ENCODE assay signal across 8 mouse cellular contexts in genomic region chr4:35099865-35100780, GRCm38 (mm10). TPM values are rescaled to one million over a fixed set of nuclear protein-coding genes. Genes with fewer than 3 reads are reported as not detected.
DNase-seq lines count a peak whose midpoint lies in the region; ATAC-seq and TF ChIP-seq lines count a peak whose summit lies in the region.

No protein-coding gene starts in this region.

- intact Hi-C loops in heart, postnatal 36 days (cut with DNase I) = no loop called here

- peak; percentile 90 for DNase-seq in NIH3T3 (ENCODE audit: low read depth)
- peak; percentile 51 for DNase-seq in cerebellum, adult 9-10 months
- peak; percentile 79 for DNase-seq in forebrain, postnatal 0 days
- peak; percentile 75 to 77 for DNase-seq in heart, postnatal 36 days
- DNase-seq in layer of hippocampus, adult 18-20 months (ENCODE audit: low spot score in 2 of 2) = peak; percentile 73 to 81
- DNase-seq in liver, postnatal 0 days = peak; percentile 86
- peak; percentile 91 for DNase-seq in stomach, postnatal 0 days (ENCODE audit: low spot score)

- 8% methylated on average over 29 of the region's 29 CpGs for WGBS in forebrain, postnatal 0 days
- 9% methylated on average over 29 of the region's 29 CpGs for WGBS in liver, postnatal 0 days (ENCODE audit: insufficient replicate concordance)
- WGBS in neural tube, embryonic 13.5 days = 9% methylated on average over 29 of the region's 29 CpGs
- 10% methylated on average over 29 of the region's 29 CpGs for WGBS in stomach, postnatal 0 days

- no peaks in the 10 kb centered on the region for H3K36me3 ChIP-seq in forebrain, postnatal 0 days (ENCODE audit: insufficient read depth)
- no peaks in the 10 kb centered on the region for H3K36me3 ChIP-seq in liver, postnatal 0 days (replicated peaks; ENCODE audit: insufficient read depth, low read length)
- no peaks in the 10 kb centered on the region for H3K36me3 ChIP-seq in neural tube, embryonic 13.5 days
- H3K36me3 ChIP-seq in stomach, postnatal 0 days (ENCODE audit: control insufficient read depth, insufficient read depth, low read length) = no peaks in the 10 kb centered on the region

- peak; percentile 48; the same call in 1 of the 2 replicates for TF ChIP-seq EP300 in liver, postnatal 0 days (IDR thresholded peaks at IDR 0.05; ENCODE audit: low read depth)
- no peak for TF ChIP-seq EP300 in stomach, postnatal 0 days (optimal IDR thresholded peaks at IDR 0.05)

- no peaks in the 10 kb centered on the region for H3K27me3 ChIP-seq in forebrain, postnatal 0 days (ENCODE audit: insufficient read depth, low read length)
- H3K27me3 ChIP-seq in liver, postnatal 0 days (ENCODE audit: insufficient read depth, low read length) = no peaks in the 10 kb centered on the region
- no peaks in the 10 kb centered on the region for H3K27me3 ChIP-seq in neural tube, embryonic 13.5 days
- no peaks in the 10 kb centered on the region for H3K27me3 ChIP-seq in stomach, postnatal 0 days (ENCODE audit: control insufficient read depth, insufficient read depth, low read length)

- H3K4me3 ChIP-seq in forebrain, postnatal 0 days (ENCODE audit: low read depth, low read length) = peak overlapping the region; percentile 41
- H3K4me3 ChIP-seq in liver, postnatal 0 days (ENCODE audit: low read depth, low read length) = peak overlapping the region; percentile 26
- peak overlapping the region; percentile 33 for H3K4me3 ChIP-seq in neural tube, embryonic 13.5 days
- peak overlapping the region; percentile 12 for H3K4me3 ChIP-seq in stomach, postnatal 0 days (ENCODE audit: low read depth, low read length)

- peak overlapping the region; percentile 66 for H3K4me2 ChIP-seq in forebrain, postnatal 0 days (ENCODE audit: low read depth)
- peak overlapping the region; percentile 70 for H3K4me2 ChIP-seq in liver, postnatal 0 days (ENCODE audit: low read depth, low read length)
- peak overlapping the region; percentile 60 for H3K4me2 ChIP-seq in neural tube, embryonic 13.5 days
- H3K4me2 ChIP-seq in stomach, postnatal 0 days (replicated peaks; ENCODE audit: low read depth) = peak overlapping the region; percentile 49

- no peaks in the 10 kb centered on the region for H3K9me3 ChIP-seq in forebrain, postnatal 0 days (ENCODE audit: low read length)
- no peaks in the 10 kb centered on the region for H3K9me3 ChIP-seq in liver, postnatal 0 days (ENCODE audit: low read length)
- no peaks in the 10 kb centered on the region for H3K9me3 ChIP-seq in neural tube, embryonic 13.5 days
- no peaks in the 10 kb centered on the region for H3K9me3 ChIP-seq in stomach, postnatal 0 days (ENCODE audit: control insufficient read depth, low read length)

- no peak for TF ChIP-seq CTCF in forebrain, postnatal 0 days (IDR thresholded peaks at IDR 0.05; ENCODE audit: low read depth)
- TF ChIP-seq CTCF in liver, postnatal 0 days (IDR thresholded peaks at IDR 0.05; ENCODE audit: low read depth) = no peak
- TF ChIP-seq CTCF in stomach, postnatal 0 days (IDR thresholded peaks at IDR 0.05; ENCODE audit: low read depth) = no peak

- peak; percentile 96 for ATAC-seq in forebrain, postnatal 0 days
- peak; percentile 57 for ATAC-seq in liver, postnatal 0 days
- ATAC-seq in neural tube, embryonic 13.5 days (ENCODE audit: low read depth) = peak; percentile 95
- ATAC-seq in stomach, postnatal 0 days (ENCODE audit: low FRiP score, low TSS enrichment) = peak; percentile 89

- H3K9ac ChIP-seq in forebrain, postnatal 0 days = peak overlapping the region; percentile 38
- H3K9ac ChIP-seq in liver, postnatal 0 days (replicated peaks) = peak overlapping the region; percentile 18; the same call in 1 of the 2 replicates
- peak overlapping the region; percentile 52 for H3K9ac ChIP-seq in neural tube, embryonic 13.5 days
- 0 out of 2 replicates have a peak overlapping the region, but pooled peaks have one; percentile 3 for H3K9ac ChIP-seq in stomach, postnatal 0 days (ENCODE audit: low read length)

- H3K4me1 ChIP-seq in forebrain, postnatal 0 days (ENCODE audit: insufficient read depth) = 0 out of 2 replicates have a peak, but pooled peaks cover 8% of the 10 kb centered on the region
- H3K4me1 ChIP-seq in liver, postnatal 0 days (ENCODE audit: insufficient read depth) = peaks cover 30% of the 10 kb centered on the region
- peaks cover 24% of the 10 kb centered on the region for H3K4me1 ChIP-seq in neural tube, embryonic 13.5 days (replicated peaks)
- peaks cover 9% of the 10 kb centered on the region for H3K4me1 ChIP-seq in stomach, postnatal 0 days (replicated peaks; ENCODE audit: control insufficient read depth, insufficient read depth)

- 0 out of 2 replicates have a peak overlapping the region, but pooled peaks have one; percentile 22 for H3K27ac ChIP-seq in forebrain, postnatal 0 days (ENCODE audit: low read depth, low read length)
- peak overlapping the region; percentile 95 for H3K27ac ChIP-seq in liver, postnatal 0 days (ENCODE audit: low read depth)
- peak overlapping the region; percentile 64 for H3K27ac ChIP-seq in neural tube, embryonic 13.5 days (replicated peaks)
- H3K27ac ChIP-seq in stomach, postnatal 0 days (replicated peaks) = peak overlapping the region; percentile 75

RNA-seq across cellular contexts. Expression of gene Ifnk, which starts 51.7 kb away (rescaled TPM):
- not detected in 2 replicates for total RNA-seq in forebrain, postnatal 0 days (2014; rRNA removed)
- polyA plus RNA-seq in forebrain, postnatal 0 days (2015; fragmentation: Nextera tagmentation; extraction: Ambion mirVana) = not detected in 2 replicates
- total RNA-seq in heart, postnatal 36 days (2021) = not detected
- total RNA-seq in layer of hippocampus, adult 18-20 months (2021) = not detected
- polyA plus RNA-seq in liver, postnatal 0 days (2015; fragmentation: Nextera tagmentation; extraction: Ambion mirVana) = 0.27 and 0.50 TPM in 2 replicates
- polyA plus RNA-seq in neural tube, embryonic 13.5 days (2015; fragmentation: Nextera tagmentation; extraction: Ambion mirVana) = not detected in 2 replicates
- 0.16 TPM in 1 of 2 replicates, not detected in the other for polyA plus RNA-seq in stomach, postnatal 0 days (2015; fragmentation: Nextera tagmentation; extraction: Ambion mirVana)

RNA-seq across cellular contexts. Expression of gene Mob3b, which starts 57.2 kb away (rescaled TPM):
- 3.0 and 3.2 TPM in 2 replicates for total RNA-seq in forebrain, postnatal 0 days (2014; rRNA removed)
- 2.1 and 4.3 TPM in 2 replicates for polyA plus RNA-seq in forebrain, postnatal 0 days (2015; fragmentation: Nextera tagmentation; extraction: Ambion mirVana)
- total RNA-seq in heart, postnatal 36 days (2021) = 1 to 10 TPM; 1.1 to 1.2 TPM
- total RNA-seq in layer of hippocampus, adult 18-20 months (2021) = 1 to 10 TPM; 5.0 to 6.8 TPM
- polyA plus RNA-seq in liver, postnatal 0 days (2015; fragmentation: Nextera tagmentation; extraction: Ambion mirVana) = 13.6 and 14.2 TPM in 2 replicates
- 3.6 and 5.1 TPM in 2 replicates for polyA plus RNA-seq in neural tube, embryonic 13.5 days (2015; fragmentation: Nextera tagmentation; extraction: Ambion mirVana)
- 15.0 and 16.9 TPM in 2 replicates for polyA plus RNA-seq in stomach, postnatal 0 days (2015; fragmentation: Nextera tagmentation; extraction: Ambion mirVana)

Comparison
In these comparisons a context has a peak if more than half of its experiments do, and no peak if none do; other contexts are left out.
1. Peak in every context shown above with its lines: DNase-seq, ATAC-seq, H3K4me3 ChIP-seq and H3K27ac ChIP-seq.
2. H3K27ac ChIP-seq: peak in every context shown above with its lines; median percentile 95 in liver, postnatal 0 days; 75 in stomach, postnatal 0 days; 64 in neural tube, embryonic 13.5 days; 22 in forebrain, postnatal 0 days.